Mouse (Mus musculus): ENCODE results near the gene Eln. TPM values are rescaled to one million over a fixed set of nuclear protein-coding genes. Genes with fewer than 3 reads are reported as not detected.

The Eln gene
- total and polyA plus RNA-seq, 3 experiments = not detected

GRCm38 (mm10) chr5:134746201-134746600 lies 922 bp downstream of the Eln start:
- no peak overlapping the region for H3K27ac ChIP-seq (ENCODE audit: control insufficient read depth, low read depth, low read length)
- H3K4me3 ChIP-seq (ENCODE audit: control insufficient read depth in 1 of 2, insufficient read depth in 1 of 2, low read depth in 2 of 2, low read length in 2 of 2) = no peak overlapping the region
- H3K4me1 ChIP-seq (ENCODE audit: control insufficient read depth in 1 of 2, insufficient read depth in 2 of 2, low read length in 2 of 2) = peaks cover 0 to 3% of the 10 kb centered on the region in 2 experiments; a peak in 1 of 4 replicates
- DNase-seq (ENCODE audit: low read depth, low spot score) = no peak
- no peak overlapping the region for H3K9ac ChIP-seq (ENCODE audit: control insufficient read depth, low read depth, low read length, poor library complexity, severe bottlenecking)
- no peaks in the 10 kb centered on the region for H3K36me3 ChIP-seq (ENCODE audit: control insufficient read depth in 1 of 2, insufficient read depth in 2 of 2, low read length in 2 of 2)
- H3K9me3 ChIP-seq (replicated peaks; ENCODE audit: insufficient read depth, low read length) = no peaks in the 10 kb centered on the region
- no peaks in the 10 kb centered on the region; a peak in 1 of 4 replicates for H3K27me3 ChIP-seq (ENCODE audit: control insufficient read depth in 1 of 2, insufficient read depth in 2 of 2, low read length in 2 of 2)
- no peaks in the 10 kb centered on the region for H3K79me2 ChIP-seq (ENCODE audit: control insufficient read depth, insufficient read depth, low read length, poor library complexity)
- no peak for TF ChIP-seq ZKSCAN1 (IDR thresholded peaks at IDR 0.05; ENCODE audit: low read depth, low read length)
- no peak for TF ChIP-seq JUND (IDR thresholded peaks at IDR 0.05; ENCODE audit: low read depth, low read length)
- no peak for TF ChIP-seq ZC3H11A (IDR thresholded peaks at IDR 0.05; ENCODE audit: low read depth, low read length)
- TF ChIP-seq POLR2AphosphoS2 (IDR thresholded peaks at IDR 0.05; ENCODE audit: low read length) = no peak
- no peak for TF ChIP-seq SIN3A (IDR thresholded peaks at IDR 0.05; ENCODE audit: low read length)
- no peak for TF ChIP-seq CHD1 (IDR thresholded peaks at IDR 0.05; ENCODE audit: low read depth, low read length)
- TF ChIP-seq EP300 (IDR thresholded peaks at IDR 0.05; ENCODE audit: low read depth in 1 of 2, low read length in 2 of 2) = no peak
- TF ChIP-seq TAL1 (IDR thresholded peaks at IDR 0.05; ENCODE audit: low read length) = no peak

GRCm38 (mm10) chr5:134745801-134746200 lies 1.3 kb downstream of the Eln start:
- Histone ChIP-seq H3K9ac (ENCODE audit: control insufficient read depth, low read depth, low read length, poor library complexity, severe bottlenecking) (no peak overlapping the region), H3K79me2 (ENCODE audit: control insufficient read depth, insufficient read depth, low read length, poor library complexity) (no peaks in the 10 kb centered on the region), H3K27ac (ENCODE audit: control insufficient read depth, low read depth, low read length) (no peak overlapping the region), H3K27me3 (ENCODE audit: control insufficient read depth in 1 of 2, insufficient read depth in 2 of 2, low read length in 2 of 2) (no peaks in the 10 kb centered on the region; a peak in 1 of 4 replicates), H3K9me3 (replicated peaks; ENCODE audit: insufficient read depth, low read length) (no peaks in the 10 kb centered on the region), H3K4me1 (ENCODE audit: control insufficient read depth in 1 of 2, insufficient read depth in 2 of 2, low read length in 2 of 2) (peaks cover 0 to 3% of the 10 kb centered on the region in 2 experiments; a peak in 1 of 4 replicates), H3K36me3 (ENCODE audit: control insufficient read depth in 1 of 2, insufficient read depth in 2 of 2, low read length in 2 of 2) (no peaks in the 10 kb centered on the region), H3K4me3 (ENCODE audit: control insufficient read depth in 1 of 2, insufficient read depth in 1 of 2, low read depth in 2 of 2, low read length in 2 of 2) (no peak overlapping the region)
- DNase-seq (ENCODE audit: low read depth, low spot score) = no peak
- TF ChIP-seq SIN3A (IDR thresholded peaks at IDR 0.05; ENCODE audit: low read length) (no peak), JUND (IDR thresholded peaks at IDR 0.05; ENCODE audit: low read depth, low read length) (no peak), USF1 (IDR thresholded peaks at IDR 0.05; ENCODE audit: low read depth, low read length) (no peak), MAZ (IDR thresholded peaks at IDR 0.05; ENCODE audit: low read depth, low read length) (no peak), MXI1 (IDR thresholded peaks at IDR 0.05; ENCODE audit: low read depth, low read length) (no peak), RAD21 (IDR thresholded peaks at IDR 0.05; ENCODE audit: low read depth, low read length) (no peak), TBP (IDR thresholded peaks at IDR 0.05; ENCODE audit: low read depth, low read length) (no peak), CTCF (IDR thresholded peaks at IDR 0.05 in 2 of 3, conservative IDR thresholded peaks at IDR 0.05 in 1 of 3; ENCODE audit: control insufficient read depth in 1 of 3, insufficient read depth in 1 of 3, low read depth in 2 of 3, low read length in 3 of 3, poor library complexity in 1 of 3, severe bottlenecking in 1 of 3) (no peak), POLR2A (IDR thresholded peaks at IDR 0.05; ENCODE audit: control insufficient read depth in 1 of 2, insufficient read depth in 1 of 2, low read depth in 1 of 2, low read length in 2 of 2, poor library complexity in 1 of 2) (no peak)

- Histone ChIP-seq H3K9ac (ENCODE audit: control insufficient read depth, low read depth, low read length, poor library complexity, severe bottlenecking) (no peak overlapping the region), H3K9me3 (replicated peaks; ENCODE audit: insufficient read depth, low read length) (no peaks in the 10 kb centered on the region), H3K27ac (ENCODE audit: control insufficient read depth, low read depth, low read length) (no peak overlapping the region), H3K79me2 (ENCODE audit: control insufficient read depth, insufficient read depth, low read length, poor library complexity) (no peaks in the 10 kb centered on the region), H3K36me3 (ENCODE audit: control insufficient read depth in 1 of 2, insufficient read depth in 2 of 2, low read length in 2 of 2) (no peaks in the 10 kb centered on the region), H3K4me3 (ENCODE audit: control insufficient read depth in 1 of 2, insufficient read depth in 1 of 2, low read depth in 2 of 2, low read length in 2 of 2) (no peak overlapping the region), H3K27me3 (ENCODE audit: control insufficient read depth in 1 of 2, insufficient read depth in 2 of 2, low read length in 2 of 2) (no peaks in the 10 kb centered on the region; a peak in 1 of 4 replicates), H3K4me1 (ENCODE audit: control insufficient read depth in 1 of 2, insufficient read depth in 2 of 2, low read length in 2 of 2) (peaks cover 0 to 3% of the 10 kb centered on the region in 2 experiments; a peak in 1 of 4 replicates)
- no peak for DNase-seq (ENCODE audit: low read depth, low spot score)
- TF ChIP-seq GATA1 (IDR thresholded peaks at IDR 0.05; ENCODE audit: low read depth, low read length) = no peak
- no peak for TF ChIP-seq KAT2A (conservative IDR thresholded peaks at IDR 0.05; ENCODE audit: low read depth, low read length)
Measured at GRCm38 (mm10) chr5:134745000-134745399, 2.1 kb downstream of the Eln start.

All from MEL (cell line).